Mouse (Mus musculus) heart, embryonic 10.5 days (tissue): ENCODE measurements around the gene Epha7. TPM values are rescaled to one million over a fixed set of nuclear protein-coding genes. Genes with fewer than 3 reads are reported as not detected.
A peak's percentile ranks its signal among the peaks of the same experiment; 100 is the strongest.

ENCODE experiments used
- DNase-seq: peaks from one replicate; pipeline ENCODE4 v3.0.0-alpha.2; 2017; ENCODE audit warnings: low spot score
- H3K27ac ChIP-seq: fragments of 300-500 bp; sonication (generic); 2 replicates; pipeline ENCODE4 v1.5.1; 2016; ENCODE audit warnings: mild to moderate bottlenecking
- H3K27me3 ChIP-seq: fragments of 300-500 bp; sonication (generic); 2 replicates; pipeline ENCODE4 v1.6.1; 2016; ENCODE audit warnings: mild to moderate bottlenecking; ENCODE audit not compliant: poor library complexity, insufficient read depth, severe bottlenecking
- H3K36me3 ChIP-seq: fragments of 300-500 bp; sonication (generic); 2 replicates; pipeline ENCODE4 v1.6.1; 2016; ENCODE audit warnings: mild to moderate bottlenecking, moderate library complexity
- H3K4me1 ChIP-seq: fragments of 300-500 bp; sonication (generic); 2 replicates; pipeline ENCODE4 v1.6.1; 2016; ENCODE audit warnings: mild to moderate bottlenecking
- H3K4me3 ChIP-seq: fragments of 300-500 bp; sonication (generic); 2 replicates; pipeline ENCODE4 v1.5.1; 2016; ENCODE audit warnings: mild to moderate bottlenecking, moderate library complexity
- H3K9me3 ChIP-seq: fragments of 300-500 bp; sonication (generic); 2 replicates; pipeline ENCODE4 v1.6.1; 2016; ENCODE audit warnings: mild to moderate bottlenecking, moderate library complexity
- WGBS: fragments of 180-500 bp; shearing (Covaris S2); methylation state at CpG from one replicate; pipeline ENCODE4 v1.1.7; 2016; 5-methylcytosine and 5-hydroxymethylcytosine counted together
- polyA plus RNA-seq: library from polyadenylated mRNA; unstranded; fragments of >200 nt; fragmentation: Nextera tagmentation; extraction: Ambion mirVana; gene quantifications from 2 replicates; pipeline ENCODE4 v1.2.1, GENCODE M21; 2016

Epha7 gene
- 42.6 and 42.8 TPM in 2 replicates for polyA plus RNA-seq

- WGBS: under 1% methylated on average over 48 of the region's 48 CpGs
- peak; percentile 98 for DNase-seq
- Histone ChIP-seq H3K27ac (peak within 1 kb of the TSS; percentile 94), H3K36me3 (no peaks in the 10 kb centered on the region), H3K27me3 (no peaks in the 10 kb centered on the region), H3K4me3 (peak within 1 kb of the TSS; percentile 92), H3K4me1 (no peaks in the 10 kb centered on the region), H3K9me3 (no peaks in the 10 kb centered on the region)
These were observed at the start of gene Epha7 for GRCm38 (mm10) chr4:28812691-28813289. Gene Epha7, plus strand, starts transcription at chr4:28813131.

- Histone ChIP-seq H3K4me3 (no peak overlapping the region), H3K9me3 (no peaks in the 10 kb centered on the region), H3K27ac (no peak overlapping the region), H3K27me3 (no peaks in the 10 kb centered on the region), H3K36me3 (no peaks in the 10 kb centered on the region), H3K4me1 (peaks cover 5% of the 10 kb centered on the region; the same call in 1 of the 2 replicates)
- DNase-seq: no peak
- 40% methylated on average over 3 of the region's 3 CpGs for WGBS
These were observed 29.0 kb upstream of the Epha7 start for GRCm38 (mm10) chr4:28783961-28784360.

DNA sequence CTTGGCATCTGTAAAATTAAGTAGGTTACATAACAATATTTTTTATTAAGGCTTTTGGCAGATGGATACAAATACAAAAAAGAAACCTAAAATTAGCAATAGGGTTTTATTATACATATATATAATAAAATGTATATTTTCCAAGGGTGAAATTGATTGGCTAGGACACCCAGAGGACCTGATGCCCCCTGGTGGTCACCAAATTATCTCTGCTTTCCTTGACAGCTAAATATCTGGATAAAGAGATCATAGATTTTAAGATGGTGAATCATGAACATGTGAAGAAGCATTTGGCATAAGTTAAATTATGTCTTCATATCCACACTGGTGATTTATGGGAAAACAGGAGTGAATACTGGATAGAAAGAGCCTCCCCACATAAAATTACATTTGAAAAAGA, 4.1 kb upstream of the Epha7 start:
- Histone ChIP-seq H3K27ac (no peak overlapping the region), H3K4me3 (no peak overlapping the region), H3K36me3 (no peaks in the 10 kb centered on the region), H3K27me3 (no peaks in the 10 kb centered on the region), H3K9me3 (no peaks in the 10 kb centered on the region), H3K4me1 (no peaks in the 10 kb centered on the region)
- no peak for DNase-seq

DNA sequence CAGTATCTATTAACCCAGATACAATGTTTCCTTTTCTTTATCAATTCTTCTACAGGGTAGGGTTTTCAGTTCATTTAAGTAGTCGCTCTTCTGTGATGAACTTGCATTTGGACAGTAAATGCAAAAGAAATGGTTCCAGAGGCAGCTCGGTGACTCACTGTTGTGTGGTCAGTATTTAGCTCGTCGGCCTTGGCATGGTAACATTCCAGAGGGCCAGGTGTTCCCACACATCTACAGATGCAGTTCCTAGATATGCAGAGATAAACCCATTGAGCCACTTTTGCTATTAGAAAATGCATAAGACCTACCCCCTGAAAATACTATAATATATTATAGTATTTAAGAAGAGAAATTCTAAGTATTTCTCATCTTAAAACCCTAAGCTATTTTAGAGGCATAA, 3.2 kb upstream of the Epha7 start:
- no peak overlapping the region for H3K4me3 ChIP-seq
- no peaks in the 10 kb centered on the region for H3K27me3 ChIP-seq
- no peak for DNase-seq
- H3K36me3 ChIP-seq: no peaks in the 10 kb centered on the region
- H3K9me3 ChIP-seq: no peaks in the 10 kb centered on the region
- WGBS: 70% methylated on average over 4 of the region's 4 CpGs
- no peak overlapping the region for H3K27ac ChIP-seq
- no peaks in the 10 kb centered on the region for H3K4me1 ChIP-seq

- peak overlapping the region; percentile 94 for H3K27ac ChIP-seq
- WGBS: under 1% methylated on average over 69 of the region's 94 CpGs
- no peaks in the 10 kb centered on the region for H3K27me3 ChIP-seq
- no peaks in the 10 kb centered on the region for H3K36me3 ChIP-seq
- peak overlapping the region; percentile 92 for H3K4me3 ChIP-seq
- H3K4me1 ChIP-seq: no peaks in the 10 kb centered on the region
- DNase-seq: peak; percentile 82
- no peaks in the 10 kb centered on the region for H3K9me3 ChIP-seq
These were observed 882 bp downstream of the Epha7 start for GRCm38 (mm10) chr4:28813551-28814475.

DNA sequence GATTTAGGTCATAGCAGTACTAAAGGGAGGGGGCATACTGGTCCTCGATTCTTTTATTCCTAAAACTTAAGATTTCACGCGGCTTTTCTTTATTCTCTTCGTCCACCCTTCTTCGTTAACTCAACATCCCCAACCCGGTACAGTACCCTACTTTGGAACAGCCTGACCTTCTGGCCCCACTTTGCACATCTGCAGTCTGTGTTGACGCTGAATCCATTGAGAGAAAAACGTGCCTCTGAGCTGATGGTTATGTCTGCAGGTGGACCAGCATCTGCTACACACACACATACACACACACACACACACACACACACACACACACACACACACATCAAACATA, 1.5 kb downstream of the Epha7 start:
- Histone ChIP-seq H3K4me1 (no peaks in the 10 kb centered on the region), H3K4me3 (peak overlapping the region; percentile 92), H3K9me3 (no peaks in the 10 kb centered on the region), H3K27me3 (no peaks in the 10 kb centered on the region), H3K27ac (peak overlapping the region; percentile 94), H3K36me3 (no peaks in the 10 kb centered on the region)
- no peak for DNase-seq
- whole genome bisulfite sequencing: under 1% methylated on average over 8 of the region's 8 CpGs

- Histone ChIP-seq H3K4me1 (no peaks in the 10 kb centered on the region), H3K4me3 (peak overlapping the region; percentile 92), H3K27me3 (no peaks in the 10 kb centered on the region), H3K36me3 (no peaks in the 10 kb centered on the region), H3K9me3 (no peaks in the 10 kb centered on the region), H3K27ac (peak overlapping the region; percentile 94)
- DNase-seq: peak; percentile 80
- WGBS: under 1% methylated on average over 72 of the region's 72 CpGs
These were observed 2.1 kb downstream of the Epha7 start for GRCm38 (mm10) chr4:28814816-28815620.

- H3K4me3 ChIP-seq: peak overlapping the region; percentile 92
- no peaks in the 10 kb centered on the region for H3K4me1 ChIP-seq
- DNase-seq: peak; percentile 86
- 0 out of 2 replicates have a peak, but pooled peaks cover 2% of the 10 kb centered on the region for H3K36me3 ChIP-seq
- H3K27me3 ChIP-seq: no peaks in the 10 kb centered on the region
- peak overlapping the region; percentile 94 for H3K27ac ChIP-seq
- 0% methylated on average over 15 of the region's 15 CpGs for WGBS
- H3K9me3 ChIP-seq: no peaks in the 10 kb centered on the region
These were observed 2.6 kb downstream of the Epha7 start for GRCm38 (mm10) chr4:28815621-28815920.

DNA sequence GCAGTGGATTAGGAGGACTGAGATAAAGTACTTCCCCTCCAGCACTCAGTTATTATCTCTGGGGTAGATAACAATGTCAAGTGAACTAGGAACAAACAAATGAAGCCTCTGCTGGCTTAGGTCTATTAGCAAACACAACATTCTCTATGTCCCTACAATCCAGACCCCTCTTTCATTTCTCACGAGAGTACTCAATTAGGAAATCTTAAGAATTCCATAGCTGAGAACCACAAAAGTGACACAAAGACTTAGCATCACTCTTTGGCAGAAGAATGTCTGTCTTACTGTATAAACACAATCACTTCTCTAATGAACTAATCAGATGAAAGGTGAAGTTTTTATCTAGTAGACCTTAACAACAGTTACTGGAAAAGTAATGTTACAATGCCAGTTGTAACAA, 10.7 kb downstream of the Epha7 start:
- no peak overlapping the region for H3K27ac ChIP-seq
- H3K4me3 ChIP-seq: no peak overlapping the region
- WGBS: 10% methylated on average over 1 of the region's 1 CpGs
- H3K4me1 ChIP-seq: peaks cover 13% of the 10 kb centered on the region
- peaks cover 15% of the 10 kb centered on the region; the same call in 1 of the 2 replicates for H3K36me3 ChIP-seq
- no peak for DNase-seq
- H3K9me3 ChIP-seq: no peaks in the 10 kb centered on the region
- no peaks in the 10 kb centered on the region for H3K27me3 ChIP-seq

- H3K9me3 ChIP-seq: no peaks in the 10 kb centered on the region
- peaks cover 13% of the 10 kb centered on the region for H3K4me1 ChIP-seq
- H3K27ac ChIP-seq: no peak overlapping the region
- no peaks in the 10 kb centered on the region for H3K27me3 ChIP-seq
- H3K4me3 ChIP-seq: no peak overlapping the region
- peaks cover 15% of the 10 kb centered on the region; the same call in 1 of the 2 replicates for H3K36me3 ChIP-seq
- no peak for DNase-seq
- WGBS: 48% methylated on average over 7 of the region's 7 CpGs
These were observed 11.7 kb downstream of the Epha7 start for GRCm38 (mm10) chr4:28824616-28825015.

DNA sequence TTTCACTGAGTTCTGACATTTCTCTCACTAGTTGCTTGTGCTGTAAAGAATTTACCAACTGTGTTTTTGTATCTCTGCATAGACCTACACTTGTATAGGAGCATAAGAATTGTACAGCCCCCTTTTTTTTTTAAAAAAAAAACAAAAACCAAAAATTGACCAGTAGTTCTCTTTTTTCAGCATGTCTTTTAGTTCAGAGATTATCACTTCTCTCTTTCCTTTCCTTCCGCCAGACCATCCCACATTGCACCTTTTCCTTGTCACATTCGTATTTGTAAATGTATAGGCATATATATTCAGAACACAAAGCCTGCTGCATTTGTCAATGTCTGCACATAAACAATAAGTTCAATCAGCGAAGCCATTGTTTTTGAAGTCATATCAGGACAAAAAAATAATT, 24.7 kb downstream of the Epha7 start:
- 90% methylated on average over 3 of the region's 3 CpGs for WGBS

GRCm38 (mm10) chr4:28846311-28846710, 33.4 kb downstream of the Epha7 start:
- 74% methylated on average over 4 of the region's 4 CpGs for WGBS
- no peak for DNase-seq
- no peak overlapping the region for H3K4me3 ChIP-seq
- H3K27me3 ChIP-seq: no peaks in the 10 kb centered on the region
- 0 out of 2 replicates have a peak, but pooled peaks cover 3% of the 10 kb centered on the region for H3K36me3 ChIP-seq
- peaks cover 2% of the 10 kb centered on the region; the same call in 1 of the 2 replicates for H3K4me1 ChIP-seq
- no peak overlapping the region for H3K27ac ChIP-seq
- H3K9me3 ChIP-seq: no peaks in the 10 kb centered on the region

More for the DNA sequence above, 24.7 kb downstream of the Epha7 start:
- no peak overlapping the region for H3K4me3 ChIP-seq
- no peak for DNase-seq
- no peak overlapping the region for H3K27ac ChIP-seq
- no peaks in the 10 kb centered on the region for H3K27me3 ChIP-seq
- 0 out of 2 replicates have a peak, but pooled peaks cover 2% of the 10 kb centered on the region for H3K36me3 ChIP-seq
- no peaks in the 10 kb centered on the region for H3K9me3 ChIP-seq
- H3K4me1 ChIP-seq: peaks cover 9% of the 10 kb centered on the region
